Mouse (Mus musculus): ENCODE data around the gene Alkbh5.

The Alkbh5 gene

GRCm38 (mm10) chr11:60536180-60536858 lies at the start of gene Alkbh5:
Gene Alkbh5, plus strand, starts transcription at chr11:60536381.
- DNase-seq (ENCODE audit: low spot score in 2 of 2): peak in 1 of 2 experiments; percentile 16

GRCm38 (mm10) chr11:60492726-60493125 lies 43.5 kb upstream of the Alkbh5 start:
- no peak for DNase-seq (ENCODE audit: low spot score in 2 of 2)

- no peak for DNase-seq (ENCODE audit: low spot score in 2 of 2)
Observed at GRCm38 (mm10) chr11:60495692-60496091, 40.5 kb upstream of the Alkbh5 start.

GRCm38 (mm10) chr11:60507281-60507680 lies 28.9 kb upstream of the Alkbh5 start:
- no peak for DNase-seq (ENCODE audit: low spot score in 2 of 2)

- no peak for DNase-seq (ENCODE audit: low spot score in 2 of 2)
Observed at GRCm38 (mm10) chr11:60508950-60509349, 27.2 kb upstream of the Alkbh5 start.

- no peak for DNase-seq (ENCODE audit: low spot score in 2 of 2)
Observed at GRCm38 (mm10) chr11:60509500-60509899, 26.7 kb upstream of the Alkbh5 start.

GRCm38 (mm10) chr11:60511893-60512292 lies 24.3 kb upstream of the Alkbh5 start:
- no peak for DNase-seq (ENCODE audit: low spot score in 2 of 2)

GRCm38 (mm10) chr11:60512520-60512919 lies 23.7 kb upstream of the Alkbh5 start:
- no peak for DNase-seq (ENCODE audit: low spot score in 2 of 2)

GRCm38 (mm10) chr11:60514941-60515340 lies 21.2 kb upstream of the Alkbh5 start:
- DNase-seq (ENCODE audit: low spot score in 2 of 2): no peak

GRCm38 (mm10) chr11:60518305-60518704 lies 17.9 kb upstream of the Alkbh5 start:
- DNase-seq (ENCODE audit: low spot score in 2 of 2): no peak

GRCm38 (mm10) chr11:60522027-60522426 lies 14.2 kb upstream of the Alkbh5 start:
- no peak for DNase-seq (ENCODE audit: low spot score in 2 of 2)

- DNase-seq (ENCODE audit: low spot score in 2 of 2): no peak
Observed at GRCm38 (mm10) chr11:60522661-60523365, 13.4 kb upstream of the Alkbh5 start.

- no peak for DNase-seq (ENCODE audit: low spot score in 2 of 2)
Observed at GRCm38 (mm10) chr11:60526461-60526860, 9.7 kb upstream of the Alkbh5 start.

- DNase-seq (ENCODE audit: low spot score in 2 of 2): no peak
Observed at GRCm38 (mm10) chr11:60535676-60536075, 505 bp upstream of the Alkbh5 start.

GRCm38 (mm10) chr11:60536859-60537467 lies 782 bp downstream of the Alkbh5 start:
- DNase-seq (ENCODE audit: low spot score in 2 of 2): peak; percentile 81 to 83

- peak; percentile 97 to 98 for DNase-seq (ENCODE audit: low spot score in 2 of 2)
Observed at GRCm38 (mm10) chr11:60537468-60538347, 1.5 kb downstream of the Alkbh5 start.

- peak; percentile 10 to 11 for DNase-seq (ENCODE audit: low spot score in 2 of 2)
Observed at GRCm38 (mm10) chr11:60538371-60539281, 2.4 kb downstream of the Alkbh5 start.

- DNase-seq (ENCODE audit: low spot score in 2 of 2): no peak
Observed at GRCm38 (mm10) chr11:60539540-60539939, 3.4 kb downstream of the Alkbh5 start.

- DNase-seq (ENCODE audit: low spot score in 2 of 2): peak in 1 of 2 experiments; percentile 54
Observed at GRCm38 (mm10) chr11:60540002-60540610, 3.9 kb downstream of the Alkbh5 start.

GRCm38 (mm10) chr11:60540761-60541160 lies 4.6 kb downstream of the Alkbh5 start:
- DNase-seq (ENCODE audit: low spot score in 2 of 2): no peak

Data from right cerebral cortex, postnatal 36 days (tissue).